9 mouse cellular contexts compared by ENCODE assay signal in genomic region chr2:32689420-32689819, GRCm38 (mm10). TPM values are rescaled to one million over a fixed set of nuclear protein-coding genes. Genes with fewer than 3 reads are reported as not detected.
DNase-seq lines count a peak whose midpoint lies in the region; ATAC-seq lines count a peak whose summit lies in the region.
"Had no signal": no experiment of that assay in that cellular context is flagged by ENCODE, and none has a peak within 500 bp of the region (broad histone marks: within the 10 kb centered on the region; RNA-seq: fewer than 3 reads in every experiment).

No protein-coding gene starts in this region.

- peaks cover 13% of the 10 kb centered on the region for H3K4me1 ChIP-seq in intestine, embryonic 14.5 days (replicated peaks; ENCODE audit: control insufficient read depth, insufficient read depth, low read length)
- peaks cover 26% of the 10 kb centered on the region for H3K4me1 ChIP-seq in intestine, embryonic 16.5 days (ENCODE audit: control insufficient read depth, insufficient read depth, low read length)
- H3K4me1 ChIP-seq in neural tube, embryonic 13.5 days (replicated peaks) = peaks cover 15% of the 10 kb centered on the region

- DNase-seq in intestine, embryonic 14.5 days (ENCODE audit: low spot score) = peak; percentile 94
- peak; percentile 90 for DNase-seq in c-Kit-positive CD71-negative TER-119-negative erythroid progenitor cells, embryonic 14.5 days (ENCODE audit: low read depth)
- DNase-seq in forelimb bud, embryonic 11.5 days (ENCODE audit: low read depth, low spot score) = peak; percentile 94
- DNase-seq in induced T-regulatory cell, adult 2 months (ENCODE audit: low read depth) = peak; percentile 96
- peak; percentile 85 to 87 for DNase-seq in left cerebral cortex, postnatal 36 days (ENCODE audit: low spot score in 2 of 2)
- peak; percentile 95 for DNase-seq in testis, postnatal 10 days (ENCODE audit: low spot score)

- H3K4me2 ChIP-seq in intestine, embryonic 14.5 days (ENCODE audit: low read length) = no peak overlapping the region
- H3K4me2 ChIP-seq in intestine, embryonic 16.5 days (ENCODE audit: low read depth, low read length) = no peak overlapping the region
- H3K4me2 ChIP-seq in neural tube, embryonic 13.5 days = no peak overlapping the region
- H3K4me2 ChIP-seq: embryonic facial prominence, embryonic 13.5 days had no signal

- intact Hi-C loops in left cerebral cortex, postnatal 36 days (cut with DNase I) = loop anchor here (2.0 kb wide), 1 partner anchor 59 kb away; no protein-coding TSS in a partner anchor

- no peaks in the 10 kb centered on the region for H3K9me3 ChIP-seq in intestine, embryonic 14.5 days (ENCODE audit: control insufficient read depth, low read length)
- no peaks in the 10 kb centered on the region for H3K9me3 ChIP-seq in intestine, embryonic 16.5 days (ENCODE audit: control insufficient read depth, low read length)
- H3K9me3 ChIP-seq in neural tube, embryonic 13.5 days = no peaks in the 10 kb centered on the region
- H3K9me3 ChIP-seq: embryonic facial prominence, embryonic 13.5 days had no signal

- 24% methylated on average over 5 of the region's 5 CpGs for WGBS in intestine, embryonic 14.5 days
- 26% methylated on average over 5 of the region's 5 CpGs for WGBS in intestine, embryonic 16.5 days
- WGBS in neural tube, embryonic 13.5 days = 25% methylated on average over 5 of the region's 5 CpGs

- H3K36me3 ChIP-seq in intestine, embryonic 14.5 days (ENCODE audit: control insufficient read depth, insufficient read depth, low read length) = peaks cover 40% of the 10 kb centered on the region
- H3K36me3 ChIP-seq in intestine, embryonic 16.5 days (ENCODE audit: control insufficient read depth, insufficient read depth, low read length) = peaks cover 21% of the 10 kb centered on the region
- H3K36me3 ChIP-seq in neural tube, embryonic 13.5 days = peaks cover 31% of the 10 kb centered on the region

- H3K27ac ChIP-seq in intestine, embryonic 14.5 days (ENCODE audit: low read depth) = no peak overlapping the region
- H3K27ac ChIP-seq in intestine, embryonic 16.5 days (ENCODE audit: low read length) = no peak overlapping the region
- 0 out of 2 replicates have a peak overlapping the region, but pooled peaks have one; percentile 40 for H3K27ac ChIP-seq in neural tube, embryonic 13.5 days (replicated peaks)
- H3K27ac ChIP-seq: embryonic facial prominence, embryonic 13.5 days had no signal

- H3K9ac ChIP-seq in intestine, embryonic 14.5 days (ENCODE audit: low read length) = no peak overlapping the region
- H3K9ac ChIP-seq in intestine, embryonic 16.5 days (ENCODE audit: low read depth, low read length) = no peak overlapping the region
- no peak overlapping the region for H3K9ac ChIP-seq in neural tube, embryonic 13.5 days
- H3K9ac ChIP-seq: embryonic facial prominence, embryonic 13.5 days had no signal

- H3K4me3 ChIP-seq in intestine, embryonic 14.5 days (ENCODE audit: low read depth, low read length) = no peak overlapping the region
- H3K4me3 ChIP-seq in intestine, embryonic 16.5 days (ENCODE audit: low read length) = no peak overlapping the region
- no peak overlapping the region for H3K4me3 ChIP-seq in neural tube, embryonic 13.5 days
- H3K4me3 ChIP-seq: embryonic facial prominence, embryonic 13.5 days had no signal

- ATAC-seq in intestine, embryonic 14.5 days (replicated peaks; ENCODE audit: low FRiP score, low TSS enrichment, low read depth) = no peak
- no peak for ATAC-seq in intestine, embryonic 16.5 days
- ATAC-seq in neural tube, embryonic 13.5 days (ENCODE audit: low read depth) = no peak

- no peaks in the 10 kb centered on the region for H3K27me3 ChIP-seq in intestine, embryonic 14.5 days (replicated peaks; ENCODE audit: control insufficient read depth, insufficient read depth, low read length)
- H3K27me3 ChIP-seq in intestine, embryonic 16.5 days (replicated peaks; ENCODE audit: control insufficient read depth, insufficient read depth, low read length) = no peaks in the 10 kb centered on the region
- H3K27me3 ChIP-seq in neural tube, embryonic 13.5 days = no peaks in the 10 kb centered on the region
- H3K27me3 ChIP-seq: embryonic facial prominence, embryonic 13.5 days had no signal

RNA-seq across cellular contexts. Expression of gene Fpgs, which starts 14.5 kb away (rescaled TPM):
- 32.9 and 35.6 TPM in 2 replicates for polyA plus RNA-seq in intestine, embryonic 14.5 days (2014; fragmentation: Nextera tagmentation; extraction: Ambion mirVana)
- 29.8 and 32.0 TPM in 2 replicates for polyA plus RNA-seq in intestine, embryonic 16.5 days (2015; fragmentation: Nextera tagmentation; extraction: Ambion mirVana)
- total RNA-seq in left cerebral cortex, postnatal 36 days (2021) = 10 to 100 TPM in 1 of 2 experiments, 1 to 10 TPM in 1; 6.0 to 10.5 TPM
- polyA plus RNA-seq in neural tube, embryonic 13.5 days (2015; fragmentation: Nextera tagmentation; extraction: Ambion mirVana) = 14.3 and 14.7 TPM in 2 replicates

RNA-seq across cellular contexts. Expression of gene Cdk9, which starts 23.5 kb away (rescaled TPM):
- 83.8 and 85.2 TPM in 2 replicates for polyA plus RNA-seq in intestine, embryonic 14.5 days (2014; fragmentation: Nextera tagmentation; extraction: Ambion mirVana)
- 83.4 and 86.0 TPM in 2 replicates for polyA plus RNA-seq in intestine, embryonic 16.5 days (2015; fragmentation: Nextera tagmentation; extraction: Ambion mirVana)
- 100 to 1,000 TPM; 105 to 117 TPM for total RNA-seq in left cerebral cortex, postnatal 36 days (2021)
- 72.2 and 74.6 TPM in 2 replicates for polyA plus RNA-seq in neural tube, embryonic 13.5 days (2015; fragmentation: Nextera tagmentation; extraction: Ambion mirVana)

RNA-seq across cellular contexts. Expression of gene Sh2d3c, which starts 31.4 kb away (rescaled TPM):
- 32.5 and 32.7 TPM in 2 replicates for polyA plus RNA-seq in intestine, embryonic 14.5 days (2014; fragmentation: Nextera tagmentation; extraction: Ambion mirVana)
- 26.1 and 26.5 TPM in 2 replicates for polyA plus RNA-seq in intestine, embryonic 16.5 days (2015; fragmentation: Nextera tagmentation; extraction: Ambion mirVana)
- total RNA-seq in left cerebral cortex, postnatal 36 days (2021) = 10 to 100 TPM; 33.3 to 45.8 TPM
- polyA plus RNA-seq in neural tube, embryonic 13.5 days (2015; fragmentation: Nextera tagmentation; extraction: Ambion mirVana) = 42.5 and 51.4 TPM in 2 replicates

RNA-seq across cellular contexts. Expression of gene Eng, which starts 43.0 kb away (rescaled TPM):
- 59.5 and 61.4 TPM in 2 replicates for polyA plus RNA-seq in intestine, embryonic 14.5 days (2014; fragmentation: Nextera tagmentation; extraction: Ambion mirVana)
- 66.8 and 70.3 TPM in 2 replicates for polyA plus RNA-seq in intestine, embryonic 16.5 days (2015; fragmentation: Nextera tagmentation; extraction: Ambion mirVana)
- 10 to 100 TPM; 22.0 to 26.1 TPM for total RNA-seq in left cerebral cortex, postnatal 36 days (2021)
- polyA plus RNA-seq in neural tube, embryonic 13.5 days (2015; fragmentation: Nextera tagmentation; extraction: Ambion mirVana) = 28.4 and 31.5 TPM in 2 replicates

RNA-seq across cellular contexts. Expression of gene 6330409D20Rik, which starts 51.4 kb away (rescaled TPM):
- polyA plus RNA-seq in intestine, embryonic 14.5 days (2014; fragmentation: Nextera tagmentation; extraction: Ambion mirVana) = 0.38 and 0.75 TPM in 2 replicates
- 0.26 TPM in 1 of 2 replicates, not detected in the other for polyA plus RNA-seq in intestine, embryonic 16.5 days (2015; fragmentation: Nextera tagmentation; extraction: Ambion mirVana)
- total RNA-seq in left cerebral cortex, postnatal 36 days (2021) = 1 to 10 TPM; 2.5 to 3.2 TPM
- 3.2 and 4.0 TPM in 2 replicates for polyA plus RNA-seq in neural tube, embryonic 13.5 days (2015; fragmentation: Nextera tagmentation; extraction: Ambion mirVana)
